34 mouse cellular contexts compared by ENCODE assay signal in genomic region chr5:37056471-37056870, GRCm38 (mm10). TPM values are rescaled to one million over a fixed set of nuclear protein-coding genes. Genes with fewer than 3 reads are reported as not detected.
DNase-seq lines count a peak whose midpoint lies in the region; ATAC-seq and TF ChIP-seq lines count a peak whose summit lies in the region.
"Had no signal": no experiment of that assay in that cellular context is flagged by ENCODE, and none has a peak within 500 bp of the region (broad histone marks: within the 10 kb centered on the region; RNA-seq: fewer than 3 reads in every experiment).

No protein-coding gene starts in this region.

- no peak for TF ChIP-seq CTCF in thymus, adult 2 months (IDR thresholded peaks at IDR 0.05; ENCODE audit: borderline replicate concordance, control insufficient read depth, extremely low read depth, insufficient read depth, low read length, poor library complexity)

- peak overlapping the region; percentile 45 for H3K27ac ChIP-seq in thymus, adult 2 months (ENCODE audit: control insufficient read depth, insufficient read depth, low read length)
- no peak overlapping the region for H3K27ac ChIP-seq in hindbrain, embryonic 13.5 days
- H3K27ac ChIP-seq: embryonic facial prominence, embryonic 12.5 days; forebrain, embryonic 10.5 days; hindbrain, embryonic 10.5 days; left cerebral cortex, adult 2 months; limb, embryonic 12.5 days; liver, embryonic 15.5 days; midbrain, embryonic 10.5 days; neural tube, embryonic 13.5 days; stomach, postnatal 0 days had no signal

- no peaks in the 10 kb centered on the region for H3K36me3 ChIP-seq in thymus, adult 2 months (ENCODE audit: control insufficient read depth, insufficient read depth, low read length)
- H3K36me3 ChIP-seq in splenic B cell, adult 2 months (ENCODE audit: control insufficient read depth, insufficient read depth, low read length, poor library complexity, severe bottlenecking) = peaks cover 1% of the 10 kb centered on the region; the same call in 1 of the 2 replicates
- H3K36me3 ChIP-seq in hindbrain, embryonic 13.5 days = no peaks in the 10 kb centered on the region
- H3K36me3 ChIP-seq: embryonic facial prominence, embryonic 12.5 days; forebrain, embryonic 10.5 days; hindbrain, embryonic 10.5 days; limb, embryonic 12.5 days; liver, embryonic 15.5 days; midbrain, embryonic 10.5 days; neural tube, embryonic 13.5 days had no signal

- peaks cover 67% of the 10 kb centered on the region for H3K4me1 ChIP-seq in thymus, adult 2 months (replicated peaks; ENCODE audit: control insufficient read depth, insufficient read depth, low read length)
- peaks cover 18% of the 10 kb centered on the region for H3K4me1 ChIP-seq in hindbrain, embryonic 13.5 days (replicated peaks)
- H3K4me1 ChIP-seq: embryonic facial prominence, embryonic 12.5 days; forebrain, embryonic 10.5 days; limb, embryonic 12.5 days; liver, embryonic 15.5 days; midbrain, embryonic 10.5 days had no signal

- H3K4me2 ChIP-seq in hindbrain, embryonic 13.5 days = no peak overlapping the region
- H3K4me2 ChIP-seq: embryonic facial prominence, embryonic 12.5 days; limb, embryonic 12.5 days; liver, embryonic 15.5 days; lung, embryonic 14.5 days; neural tube, embryonic 13.5 days had no signal

- 5% methylated on average over 3 of the region's 3 CpGs for WGBS in thymus, adult 2 months
- WGBS in hindbrain, embryonic 13.5 days = 69% methylated on average over 3 of the region's 3 CpGs

- ATAC-seq in hindbrain, embryonic 13.5 days (ENCODE audit: low FRiP score) = no peak
- ATAC-seq: forebrain, embryonic 16.5 days; hindbrain, embryonic 16.5 days; intestine, embryonic 16.5 days; midbrain, embryonic 16.5 days had no signal

- H3K9me3 ChIP-seq in hindbrain, embryonic 13.5 days = no peaks in the 10 kb centered on the region
- H3K9me3 ChIP-seq: embryonic facial prominence, embryonic 12.5 days; forebrain, embryonic 10.5 days; hindbrain, embryonic 10.5 days; limb, embryonic 12.5 days; liver, embryonic 15.5 days; midbrain, embryonic 10.5 days; neural tube, embryonic 13.5 days had no signal

- H3K9ac ChIP-seq in hindbrain, embryonic 13.5 days = no peak overlapping the region
- H3K9ac ChIP-seq: embryonic facial prominence, embryonic 12.5 days; limb, embryonic 12.5 days; liver, embryonic 15.5 days; lung, embryonic 14.5 days; neural tube, embryonic 13.5 days had no signal

- no peak for TF ChIP-seq POLR2A in thymus, adult 2 months (IDR thresholded peaks at IDR 0.05; ENCODE audit: control insufficient read depth, extremely low read depth, insufficient read depth, low read length, poor library complexity)

- no peak overlapping the region for H3K4me3 ChIP-seq in thymus, adult 2 months (ENCODE audit: control insufficient read depth, insufficient read depth, low read length)
- H3K4me3 ChIP-seq in hindbrain, embryonic 13.5 days = no peak overlapping the region
- H3K4me3 ChIP-seq: embryonic facial prominence, embryonic 12.5 days; forebrain, embryonic 10.5 days; hindbrain, embryonic 10.5 days; left cerebral cortex, adult 2 months; limb, embryonic 12.5 days; liver, embryonic 15.5 days; midbrain, embryonic 10.5 days; myocyte; neural tube, embryonic 13.5 days had no signal

- DNase-seq in thymus, adult 2 months = peak; percentile 47
- no peak for DNase-seq in thymus, postnatal 10 days (ENCODE audit: low spot score in 2 of 2)
- DNase-seq in T-cell, adult 2 months (ENCODE audit: low spot score) = peak; percentile 52
- DNase-seq in splenic B cell, adult 2 months (ENCODE audit: low read depth, low spot score) = peak; percentile 57
- peak; percentile 43 for DNase-seq in thymus, postnatal 4 days
- no peak for DNase-seq in embryo, embryonic 11 days
- no peak for DNase-seq in urinary bladder, postnatal 10 days (ENCODE audit: low spot score)
- DNase-seq: adrenal gland, adult 8-10 months; cerebellum, adult 2 months; cerebellum, postnatal 25 days; gastrocnemius, postnatal 14 days; heart, postnatal 14 days; kidney, adult 8-10 months; kidney, postnatal 10 days; layer of hippocampus, adult 9-11 months; lung, embryonic 14.5 days; right cerebral cortex, postnatal 14 days had no signal

- no peaks in the 10 kb centered on the region for H3K27me3 ChIP-seq in thymus, adult 2 months (ENCODE audit: control insufficient read depth, insufficient read depth, low read length)
- no peaks in the 10 kb centered on the region for H3K27me3 ChIP-seq in splenic B cell, adult 2 months (ENCODE audit: control insufficient read depth, insufficient read depth, low read length, poor library complexity, severe bottlenecking)
- no peaks in the 10 kb centered on the region for H3K27me3 ChIP-seq in hindbrain, embryonic 13.5 days
- H3K27me3 ChIP-seq: embryonic facial prominence, embryonic 12.5 days; liver, embryonic 15.5 days; neural tube, embryonic 13.5 days had no signal

RNA-seq across cellular contexts. Expression of gene Gm1043, which starts 28.7 kb away (rescaled TPM):
- 3.6 and 4.3 TPM in 2 replicates for polyA plus RNA-seq in thymus, adult 2 months (2012; rRNA removed)
- 1.5 and 1.6 TPM in 2 replicates for polyA plus RNA-seq in hindbrain, embryonic 13.5 days (2015; fragmentation: Nextera tagmentation; extraction: Ambion mirVana)
- polyA plus RNA-seq: C2C12; embryonic facial prominence, embryonic 12.5 days; forebrain, embryonic 10.5 days; heart, embryonic 14.5 days; limb, embryonic 12.5 days; liver, embryonic 15.5 days; lung, embryonic 14.5 days; myocyte had no signal

Comparison
In these comparisons a context has a peak if more than half of its experiments do, and no peak if none do; other contexts are left out.
1. DNase-seq: peak in thymus, adult 2 months (single experiment), T-cell, adult 2 months (single experiment), splenic B cell, adult 2 months (single experiment) and thymus, postnatal 4 days (single experiment); none in thymus, postnatal 10 days (0 of 2), embryo, embryonic 11 days (single experiment) and urinary bladder, postnatal 10 days (single experiment).